Mouse (Mus musculus) ES-E14 (cell line): Measurements from ENCODE around the gene Fibp.

ENCODE experiments used
- HCFC1 ChIP-seq: IDR thresholded peaks from 2 replicates; pipeline ENCODE4 v1.6.1; 2012; ENCODE audit warnings: low read length, inconsistent platforms, borderline replicate concordance; ENCODE audit not compliant: insufficient read depth
- ZC3H11A ChIP-seq: IDR thresholded peaks from 2 replicates; pipeline ENCODE4 v1.6.1; 2012; ENCODE audit warnings: low read depth, mild to moderate bottlenecking, inconsistent platforms, low read length, borderline replicate concordance

DNA sequence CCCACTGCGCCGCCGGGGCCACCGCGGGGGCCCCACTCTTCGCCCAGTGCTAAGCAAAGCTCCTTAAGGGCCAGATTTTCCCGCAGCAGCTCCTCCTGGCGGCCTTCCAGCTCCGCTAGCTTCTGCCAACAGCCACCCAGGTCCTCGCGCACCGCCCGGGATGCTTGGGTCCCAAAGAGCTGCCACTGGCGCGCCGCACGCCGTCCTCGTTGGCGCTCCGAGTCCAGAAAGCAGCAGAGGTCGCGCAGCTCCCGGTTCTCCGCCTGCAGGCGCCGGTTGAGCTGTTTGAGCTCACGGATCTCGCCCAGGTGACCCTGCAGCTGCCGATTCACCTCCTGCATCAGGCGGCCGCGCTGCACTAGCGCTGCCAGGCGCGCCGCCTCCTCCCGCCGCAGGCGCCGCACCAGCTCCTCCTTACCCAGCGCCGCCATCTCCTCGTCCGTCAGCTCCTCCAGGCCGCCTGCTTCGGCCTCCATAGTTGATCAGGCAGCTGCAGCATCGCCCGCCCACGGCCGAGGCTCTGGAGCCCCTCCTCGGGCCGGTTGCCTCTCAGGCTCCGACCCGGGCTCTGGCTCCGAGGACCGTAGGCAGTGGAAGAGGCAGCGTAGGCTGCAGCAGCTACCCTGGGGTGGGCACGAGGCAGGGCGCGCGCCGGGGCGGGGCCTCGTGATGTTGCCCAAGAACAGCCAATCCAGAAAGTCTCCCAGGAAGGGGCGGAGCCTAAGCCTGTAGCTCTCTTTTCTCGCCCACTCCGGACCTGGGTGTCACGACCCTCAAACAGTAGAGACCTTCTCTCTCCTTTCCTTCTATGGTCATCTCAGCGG is 3.3 kb upstream of the Fibp start:
- no peak for TF ChIP-seq ZC3H11A
- TF ChIP-seq HCFC1, result no peak
